Mouse (Mus musculus): ENCODE results near the gene Pnpla8.
"Not testable (repeated sequence)": the region's sequence is repeated elsewhere in the genome, so short reads cannot be mapped to it uniquely, and the experiment has no call there.

The Pnpla8 gene

GRCm38 (mm10) chr12:44221070-44221469, at the start of gene Pnpla8:
Pnpla8 (plus strand) TSS chr12:44221370.
- DNase-seq = not testable (repeated sequence)

DNA sequence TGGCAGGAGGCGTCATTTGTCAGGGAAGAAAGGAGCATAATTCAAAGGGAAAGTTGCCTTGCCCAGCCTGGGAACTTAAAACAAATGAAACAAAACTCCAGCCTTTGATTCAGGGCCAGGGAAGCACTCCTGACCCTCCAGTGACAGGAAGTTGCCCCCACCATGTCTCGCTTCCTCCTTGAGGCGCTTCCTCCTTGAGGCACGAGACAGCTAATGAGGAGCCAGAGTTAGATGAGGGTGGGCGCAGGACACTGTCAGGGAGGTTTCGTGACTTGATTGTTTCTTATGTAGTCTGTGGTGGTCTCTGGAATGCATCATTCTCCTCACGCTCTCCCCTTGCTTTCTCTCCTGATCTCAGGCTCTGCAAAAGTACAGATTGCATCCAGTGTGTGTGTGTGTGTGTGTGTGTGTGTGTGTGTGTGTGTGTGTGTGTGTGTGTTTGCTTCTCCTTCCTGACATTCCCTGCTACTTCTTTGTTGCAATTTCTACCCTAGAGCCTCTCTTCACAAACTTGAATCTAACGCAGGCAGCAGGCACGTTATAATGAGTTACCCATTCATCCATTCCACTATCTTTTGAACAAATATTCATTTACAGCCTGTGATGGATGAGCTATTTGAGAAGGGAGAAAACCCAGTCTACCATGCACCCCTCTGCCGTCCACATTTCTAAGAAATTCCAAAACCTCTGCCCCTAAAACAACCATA, 44.7 kb upstream of the Pnpla8 start:
- no peak for DNase-seq

DNA sequence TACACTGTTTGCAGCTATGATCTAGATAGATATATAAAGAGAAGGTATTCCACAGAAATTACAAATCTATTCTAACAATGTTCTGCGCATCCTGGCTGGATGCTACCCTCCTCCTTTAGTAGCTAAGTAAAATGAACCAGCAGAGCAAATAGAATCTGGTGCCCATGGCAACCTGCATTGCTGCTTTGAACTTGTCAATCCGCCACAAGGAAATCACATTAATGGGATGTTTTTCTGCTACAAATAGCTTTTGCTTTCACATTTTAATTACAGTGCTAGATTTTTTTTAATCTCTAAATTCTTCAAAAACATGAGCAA, 44.2 kb upstream of the Pnpla8 start:
- no peak for DNase-seq

DNA sequence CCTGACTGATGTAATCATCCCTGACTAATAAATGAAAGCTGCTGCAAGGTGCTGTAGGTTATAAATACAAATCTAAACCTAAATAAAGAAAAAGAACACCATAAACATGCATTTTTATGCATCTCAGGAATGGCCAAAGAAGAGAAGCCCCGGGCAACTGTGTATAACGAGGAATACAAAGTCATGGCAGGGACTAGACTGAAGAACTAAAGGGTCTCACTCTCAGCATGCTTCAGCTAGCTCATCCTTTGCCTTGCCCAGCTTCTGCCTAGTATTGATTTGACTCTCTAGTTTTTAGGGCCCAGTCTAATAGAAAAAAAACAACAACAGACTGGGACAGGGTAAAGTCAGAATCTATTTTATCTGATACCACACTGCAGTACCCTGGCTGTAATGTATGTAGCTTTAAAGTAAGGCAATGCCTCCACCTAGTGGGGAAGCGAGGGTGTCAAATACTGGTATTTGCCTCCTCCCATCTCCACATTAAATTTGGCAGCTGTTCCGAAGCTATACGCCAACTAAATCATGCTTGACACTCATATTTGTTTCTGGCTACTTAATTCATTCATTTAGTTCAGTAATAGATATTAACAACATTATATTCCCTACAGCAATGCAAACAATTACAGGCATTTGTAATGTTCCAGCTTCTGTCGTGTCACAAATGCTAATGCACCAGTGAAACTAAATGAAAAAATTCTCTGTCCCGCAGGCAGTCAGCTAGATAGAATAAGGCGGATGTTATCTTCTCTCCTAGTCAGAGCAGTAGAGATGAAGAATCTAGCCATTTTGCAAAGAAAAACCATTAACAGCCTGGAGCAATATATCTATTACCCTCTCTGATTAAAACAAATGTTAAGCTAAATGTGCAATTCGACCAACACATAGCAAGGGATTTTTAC, 39.8 kb upstream of the Pnpla8 start:
- DNase-seq = peak; percentile 43

DNA sequence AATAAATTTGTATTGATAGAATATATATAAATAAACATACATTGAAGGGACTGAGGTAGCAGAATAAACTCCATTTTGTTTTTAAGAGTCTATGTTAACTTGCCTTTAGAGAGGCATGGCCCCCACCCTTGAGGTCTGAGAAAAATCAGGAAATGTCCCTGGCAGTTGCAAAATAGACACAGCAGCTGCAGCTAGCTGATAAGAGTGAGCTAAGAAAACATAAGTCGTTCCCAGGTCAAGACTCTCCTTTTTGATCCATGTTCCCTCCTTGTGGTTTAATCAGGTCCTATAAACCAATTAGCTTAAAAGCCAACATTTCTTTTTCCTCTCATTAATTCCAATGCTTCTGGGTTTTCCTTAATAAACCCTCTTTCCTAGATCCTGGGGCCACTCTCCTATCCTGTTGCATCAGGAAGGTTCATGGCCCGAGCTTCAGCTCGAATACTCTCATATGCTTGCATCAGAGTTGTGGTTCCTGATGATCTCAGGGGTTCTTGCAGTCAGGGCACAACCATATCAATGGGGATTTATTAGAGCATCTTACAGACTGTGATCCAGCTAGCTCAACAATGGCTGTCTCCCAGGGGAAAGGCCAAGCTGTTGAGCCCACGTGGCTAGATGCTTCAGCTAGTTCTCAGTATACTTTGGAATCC, 23.2 kb upstream of the Pnpla8 start:
- DNase-seq = no peak

DNA sequence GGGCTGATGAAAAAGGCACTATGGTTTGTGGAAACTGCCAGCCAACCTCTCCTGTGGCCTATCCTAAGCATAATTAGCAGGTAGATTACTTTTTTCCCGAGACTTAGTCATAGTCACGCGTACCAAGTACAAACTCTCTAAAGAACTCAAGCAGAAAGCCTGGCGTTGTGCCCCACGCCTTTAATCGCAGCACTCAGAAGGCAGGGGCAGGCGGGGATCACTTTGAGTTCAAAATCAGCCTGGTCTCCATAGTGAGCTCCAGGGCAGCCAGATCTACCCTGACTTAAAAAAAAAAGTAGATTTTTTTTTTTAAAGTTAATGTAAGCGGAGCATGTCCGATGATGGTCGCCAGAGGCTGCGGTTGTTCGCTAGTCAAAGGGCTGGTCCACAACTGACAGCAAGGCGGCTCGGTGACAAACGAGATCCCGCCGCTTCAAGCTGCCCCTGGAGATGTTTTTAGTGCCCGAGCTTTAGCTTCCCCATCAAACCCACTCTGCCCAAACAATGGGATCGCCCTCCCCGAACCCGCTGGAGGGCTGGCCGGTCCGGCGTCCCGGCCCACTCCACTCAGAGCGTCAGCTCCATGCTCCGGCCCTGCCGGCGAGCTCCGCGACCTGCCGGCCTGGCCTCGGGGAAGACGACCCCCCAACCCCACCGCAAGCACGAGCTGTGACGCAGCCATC, 11.9 kb upstream of the Pnpla8 start:
- peak; percentile 16 for DNase-seq

GRCm38 (mm10) chr12:44209824-44210752, 11.1 kb upstream of the Pnpla8 start, which contains the start of gene Dnajb9:
Dnajb9 (minus strand) TSS chr12:44210326.
- DNase-seq = peak; percentile 100

DNA sequence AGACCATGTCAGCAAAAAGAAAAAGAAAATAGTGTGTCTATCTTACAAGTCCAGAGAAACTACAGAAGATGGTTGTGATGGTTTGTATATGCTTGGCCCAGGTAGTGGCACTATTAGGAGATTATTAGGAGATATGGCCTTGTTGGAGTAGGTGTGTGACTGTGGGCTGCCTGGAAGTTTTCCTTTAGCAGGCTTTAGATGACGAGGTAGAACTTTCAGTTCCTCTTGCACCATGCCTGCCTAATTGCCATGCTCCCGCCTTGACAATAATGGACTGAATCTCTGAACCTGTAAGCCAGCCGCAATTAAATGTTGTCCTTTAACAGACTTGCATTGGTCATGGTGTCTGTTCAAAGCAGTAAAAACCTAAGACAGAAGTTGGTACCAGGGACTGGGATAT, 9.6 kb upstream of the Pnpla8 start:
- no peak for DNase-seq

DNA sequence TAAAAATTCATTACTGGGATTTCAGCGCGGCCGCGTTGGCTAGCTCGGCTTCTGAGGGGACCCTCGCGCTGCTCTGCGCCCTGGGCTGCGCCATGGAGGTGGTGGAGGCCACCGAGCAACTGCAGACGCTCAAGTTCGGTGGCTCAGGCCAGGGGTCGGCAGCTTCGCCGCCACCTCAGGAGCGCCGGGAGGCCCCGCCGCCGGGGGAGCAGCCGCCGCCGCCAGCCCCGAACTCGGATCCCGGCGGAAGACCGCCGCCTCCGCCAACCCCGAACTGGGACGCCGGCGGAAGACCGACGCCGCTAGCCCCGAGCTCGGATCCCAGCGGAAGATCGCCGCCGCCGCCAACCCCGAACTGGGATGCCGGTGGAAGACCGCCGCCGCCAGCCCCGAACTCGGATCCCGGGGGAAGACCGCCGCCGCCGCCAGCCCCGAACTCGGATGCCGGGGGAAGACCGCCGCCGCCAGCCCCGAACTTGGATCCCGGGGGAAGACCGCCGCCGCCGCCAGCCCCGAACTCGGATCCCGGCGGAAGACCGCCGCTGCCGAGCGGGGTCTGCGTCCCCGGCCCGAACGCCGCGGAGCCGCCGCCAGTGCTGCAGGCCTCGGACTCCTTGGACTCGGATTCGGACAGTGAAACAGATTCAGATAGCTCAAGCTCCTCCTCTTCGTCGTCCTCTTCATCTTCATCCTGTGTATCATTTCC, 634 bp downstream of the Pnpla8 start:
- peak; percentile 30 for DNase-seq

DNA sequence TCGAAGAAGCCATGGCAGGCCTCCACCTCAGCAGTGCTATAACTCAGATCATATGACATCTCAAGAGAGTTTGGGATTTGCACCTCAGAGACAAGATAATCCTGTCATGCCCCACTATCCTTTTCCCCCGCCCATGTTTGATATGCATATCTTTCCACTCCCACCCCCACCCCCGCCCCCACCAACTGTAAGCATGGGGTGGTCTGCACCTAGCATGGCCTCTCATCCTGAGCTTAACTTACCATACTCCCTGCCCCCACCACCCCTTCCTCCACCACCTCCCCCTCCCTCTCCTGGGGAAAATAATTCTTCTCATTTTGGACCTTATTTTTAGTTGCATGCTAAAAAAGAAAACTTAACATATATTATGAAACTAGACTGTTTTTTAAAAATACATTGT, 1.9 kb downstream of the Pnpla8 start:
- DNase-seq = no peak

DNA sequence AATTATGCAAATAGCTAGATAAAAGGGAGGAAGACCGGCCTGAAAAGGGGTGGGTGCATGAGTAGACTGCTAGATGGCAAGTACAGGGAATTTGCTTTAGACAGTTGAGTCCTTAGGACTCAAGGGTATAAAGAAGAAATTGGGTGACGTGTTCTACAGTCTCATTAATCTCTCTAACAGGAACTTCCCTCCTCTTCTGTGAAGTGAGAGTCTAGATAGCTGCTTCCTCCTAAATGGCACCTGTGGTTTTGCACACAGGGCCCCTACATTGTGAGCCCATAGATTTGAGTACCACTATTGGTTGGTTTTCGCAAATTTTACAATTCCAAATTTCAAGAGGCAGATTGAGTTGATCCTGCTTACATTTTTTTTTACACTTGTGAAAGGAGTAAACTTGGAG, 3.5 kb downstream of the Pnpla8 start:
- no peak for DNase-seq

DNA sequence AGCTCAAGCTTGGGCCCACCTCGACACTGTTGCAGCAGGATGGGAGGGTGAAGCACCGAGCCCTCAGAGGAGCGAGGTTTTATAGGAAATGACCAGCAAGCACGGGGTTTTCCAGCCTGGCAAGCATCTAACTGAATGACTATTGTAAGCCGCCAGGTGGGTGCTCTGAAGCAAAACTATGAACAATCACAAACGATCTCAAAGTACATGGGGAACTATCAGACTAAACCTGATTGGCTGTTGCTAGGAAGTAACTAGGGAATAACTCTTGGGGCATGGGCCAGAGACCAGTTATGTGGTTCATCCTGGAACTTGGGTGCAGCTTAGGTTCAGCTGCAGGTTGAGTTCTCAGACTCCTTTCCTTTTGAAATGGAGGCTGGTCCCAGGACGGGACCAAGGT, 19.9 kb downstream of the Pnpla8 start:
- DNase-seq = no peak

GRCm38 (mm10) chr12:44242407-44242806, 21.2 kb downstream of the Pnpla8 start:
- no peak for DNase-seq

- DNase-seq = no peak
Observed at GRCm38 (mm10) chr12:44245739-44246138, 24.6 kb downstream of the Pnpla8 start.

DNA sequence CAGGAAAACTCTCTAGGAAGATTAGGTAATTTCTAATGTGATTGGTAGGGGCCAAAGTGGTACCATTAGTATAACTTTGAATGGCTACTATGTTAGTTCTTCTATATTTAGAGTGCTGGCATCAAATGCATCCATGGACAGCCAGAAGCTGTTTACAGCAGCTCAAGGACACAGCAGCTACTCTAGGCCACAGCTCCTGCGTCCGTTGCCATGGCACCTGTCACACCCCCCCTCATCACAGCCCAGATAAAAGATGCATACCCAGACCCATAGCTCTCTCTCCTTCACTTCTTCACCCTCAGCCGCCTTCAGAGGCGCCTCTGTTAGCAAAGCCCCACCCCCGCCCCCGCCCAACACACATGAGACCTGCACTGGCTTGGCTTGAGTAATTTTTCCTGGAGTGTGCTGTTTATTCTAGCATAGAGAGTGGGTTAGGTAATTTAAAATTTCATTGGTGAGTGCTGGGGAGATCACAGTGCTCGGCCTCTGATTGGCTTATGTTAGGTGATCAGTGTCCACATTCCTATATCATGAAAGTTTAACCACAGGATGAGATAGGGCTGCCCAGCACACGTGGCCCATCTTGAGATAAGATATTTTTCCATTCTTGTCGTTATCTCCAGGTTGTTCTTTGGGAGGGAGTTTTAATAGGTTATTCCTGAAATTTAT, 27.3 kb downstream of the Pnpla8 start:
- DNase-seq = no peak

- DNase-seq = no peak
Observed at GRCm38 (mm10) chr12:44262612-44263011, 41.4 kb downstream of the Pnpla8 start.

- no peak for DNase-seq
Observed at GRCm38 (mm10) chr12:44265651-44266050, 44.5 kb downstream of the Pnpla8 start.

GRCm38 (mm10) chr12:44267196-44267595, 46.0 kb downstream of the Pnpla8 start:
- no peak for DNase-seq

DNA sequence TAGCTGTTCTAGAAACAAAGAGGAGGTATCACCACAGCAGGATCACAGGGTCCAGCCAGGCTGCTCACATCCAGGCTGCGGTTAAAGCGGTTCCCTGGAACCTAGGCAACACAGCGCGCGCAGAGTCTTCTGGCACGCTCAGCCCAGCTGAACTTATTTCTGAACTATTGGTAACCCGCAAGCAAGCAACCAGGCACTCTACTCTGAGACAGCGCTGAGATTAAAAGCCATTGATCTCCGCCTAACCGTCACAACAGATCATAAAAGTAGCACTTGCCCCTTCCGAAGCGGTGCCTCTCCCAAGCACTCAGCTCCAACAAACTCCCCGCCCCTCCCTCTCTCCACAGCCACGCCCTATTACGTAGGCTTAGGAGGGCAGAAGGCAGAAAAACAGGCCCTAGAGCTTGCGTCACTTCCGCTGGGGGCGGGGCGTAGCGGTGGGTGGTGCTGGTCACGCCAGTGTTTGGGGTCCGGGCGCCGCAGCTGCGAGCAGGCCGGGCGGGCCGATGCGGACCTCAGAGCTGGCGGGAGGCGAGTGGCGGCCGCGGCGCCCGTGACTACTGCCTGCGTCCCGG, 47.6 kb downstream of the Pnpla8 start:
- peak; percentile 99 for DNase-seq

- no peak for DNase-seq
Observed at GRCm38 (mm10) chr12:44269311-44269831, 48.2 kb downstream of the Pnpla8 start.

All from right cerebral cortex, postnatal 25 days (tissue).